Mouse (Mus musculus) monocyte, adult 5-6 weeks (primary cell): Measurements from ENCODE around the gene Mboat7. TPM values are rescaled to one million over a fixed set of nuclear protein-coding genes. Genes with fewer than 3 reads are reported as not detected.
"Not testable (repeated sequence)": the region's sequence is repeated elsewhere in the genome, so short reads cannot be mapped to it uniquely, and the experiment has no call there.

Experiments
- ATAC-seq: fragments of 153-309, 156-312 bp; replicated peaks from 2 replicates; pipeline ENCODE4 v1.8.0; 2017; ENCODE audit warnings: mild to moderate bottlenecking; ENCODE audit not compliant: low TSS enrichment, insufficient number of reproducible peaks, severe bottlenecking, poor library complexity, low FRiP score
- total RNA-seq: library from RNA; stranded (forward); fragments of 200-1000, 200-491, 200-594 nt; gene quantifications from 3 replicates; pipeline ENCODE4 v1.2.3, GENCODE M21; 2017

The Mboat7 gene
- 26.7 to 36.8 TPM (median 36.4 TPM) in 3 replicates for total RNA-seq

- peak; percentile 78 for ATAC-seq
These were observed at the start of gene Mboat7 for GRCm38 (mm10) chr7:3692987-3693808. Gene Mboat7 (minus strand): TSS chr7:3693523.

- not testable (repeated sequence) for ATAC-seq
These were observed 39.4 kb upstream of the Mboat7 start for GRCm38 (mm10) chr7:3732675-3733074.

GRCm38 (mm10) chr7:3725459-3725858 is 32.1 kb upstream of the Mboat7 start:
- ATAC-seq, result peak; percentile 75; the same call in 1 of the 2 replicates

- ATAC-seq, result not testable (repeated sequence)
These were observed 26.9 kb upstream of the Mboat7 start, which contains the start of gene Pirb for GRCm38 (mm10) chr7:3720268-3720667. Gene Pirb (minus strand): TSS chr7:3720391.

- peak; percentile 48; the same call in 1 of the 2 replicates for ATAC-seq
These were observed 21.9 kb upstream of the Mboat7 start for GRCm38 (mm10) chr7:3715249-3715648.

GRCm38 (mm10) chr7:3712264-3712942 is 19.1 kb upstream of the Mboat7 start:
- ATAC-seq, result peak; percentile 28; the same call in 1 of the 2 replicates

- no peak for ATAC-seq
These were observed 15.7 kb upstream of the Mboat7 start for GRCm38 (mm10) chr7:3709000-3709399.

- ATAC-seq, result not testable (repeated sequence)
These were observed 15.2 kb upstream of the Mboat7 start for GRCm38 (mm10) chr7:3708447-3708980.

GRCm38 (mm10) chr7:3707568-3708413 is 14.5 kb upstream of the Mboat7 start:
- no peak for ATAC-seq

GRCm38 (mm10) chr7:3707027-3707426 is 13.7 kb upstream of the Mboat7 start:
- ATAC-seq, result peak; percentile 64

- no peak for ATAC-seq
These were observed 13.1 kb upstream of the Mboat7 start for GRCm38 (mm10) chr7:3706343-3706934.

GRCm38 (mm10) chr7:3705911-3706310 is 12.6 kb upstream of the Mboat7 start:
- no peak for ATAC-seq

- ATAC-seq, result not testable (repeated sequence)
These were observed 12.1 kb upstream of the Mboat7 start for GRCm38 (mm10) chr7:3705461-3705860.

GRCm38 (mm10) chr7:3704475-3704874 is 11.2 kb upstream of the Mboat7 start:
- peak; percentile 2; the same call in 1 of the 2 replicates for ATAC-seq

- ATAC-seq, result peak; percentile 84
These were observed 10.6 kb upstream of the Mboat7 start, which contains the start of gene Rps9 for GRCm38 (mm10) chr7:3703879-3704441. Gene Rps9 (plus strand): TSS chr7:3703993.

GRCm38 (mm10) chr7:3703148-3703878 is 10.0 kb upstream of the Mboat7 start:
- ATAC-seq, result no peak

- ATAC-seq, result no peak
These were observed 5.1 kb upstream of the Mboat7 start for GRCm38 (mm10) chr7:3698471-3698870.
